Mouse (Mus musculus) common myeloid progenitor, adult 5-6 weeks (primary cell): Measurements from ENCODE around the gene Dcbld2. TPM values are rescaled to one million over a fixed set of nuclear protein-coding genes. Genes with fewer than 3 reads are reported as not detected.

Source experiments
- ATAC-seq: replicated peaks from 2 replicates; pipeline ENCODE4 v1.8.0; 2016; ENCODE audit warnings: low read depth, mild to moderate bottlenecking, moderate TSS enrichment, inconsistent platforms; ENCODE audit not compliant: poor library complexity, severe bottlenecking
- total RNA-seq: library from RNA; stranded (forward); fragments of 200-1000, 187-1606 nt; gene quantifications from 2 replicates; pipeline ENCODE4 v1.2.3, GENCODE M21; 2017

Gene Dcbld2
- 1.0 and 1.2 TPM in 2 replicates for total RNA-seq

DNA sequence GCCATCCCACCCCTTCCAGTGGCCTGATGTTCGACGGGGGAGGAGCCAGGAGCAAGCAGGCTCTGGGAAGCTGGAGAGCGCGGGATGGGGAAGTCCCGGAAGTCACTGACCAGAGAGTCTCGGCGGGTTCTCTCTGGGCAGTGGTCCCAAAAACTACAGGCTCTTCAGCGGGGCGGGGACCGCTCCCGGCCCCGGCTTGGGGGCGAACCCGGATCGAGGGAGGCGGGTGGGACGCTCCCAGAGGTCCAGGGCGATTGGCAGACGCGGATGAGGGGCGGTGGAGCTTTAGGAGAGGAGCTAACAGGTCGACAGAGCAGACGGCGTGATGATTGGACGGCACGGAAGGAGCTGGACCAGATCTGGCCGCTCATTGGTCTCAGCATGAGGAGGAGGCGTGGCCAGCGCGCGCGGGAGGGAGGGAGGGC lies at the start of gene Dcbld2:
Dcbld2 (plus strand) TSS at position 382 of the 425 bp plus-strand sequence.
- ATAC-seq = peak; percentile 98

DNA sequence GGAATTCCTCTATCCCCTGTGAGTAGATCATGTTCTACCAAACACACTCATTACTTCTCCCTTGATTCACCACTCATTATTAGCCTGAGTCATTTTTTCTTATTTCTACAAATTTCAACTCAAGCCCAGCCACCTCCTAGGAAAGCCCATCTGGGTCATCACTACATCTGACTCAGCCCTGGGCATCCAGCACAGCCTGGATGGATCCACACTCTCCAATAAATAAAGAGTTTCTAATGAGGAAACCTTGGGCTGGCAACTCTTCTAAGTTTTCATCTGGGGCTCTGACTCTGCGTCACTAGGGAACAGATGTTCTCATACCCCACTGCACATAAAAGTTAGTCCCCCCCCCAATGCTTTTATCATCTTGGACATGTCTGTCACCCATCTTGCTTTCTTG lies 31.1 kb upstream of the Dcbld2 start:
- no peak for ATAC-seq

DNA sequence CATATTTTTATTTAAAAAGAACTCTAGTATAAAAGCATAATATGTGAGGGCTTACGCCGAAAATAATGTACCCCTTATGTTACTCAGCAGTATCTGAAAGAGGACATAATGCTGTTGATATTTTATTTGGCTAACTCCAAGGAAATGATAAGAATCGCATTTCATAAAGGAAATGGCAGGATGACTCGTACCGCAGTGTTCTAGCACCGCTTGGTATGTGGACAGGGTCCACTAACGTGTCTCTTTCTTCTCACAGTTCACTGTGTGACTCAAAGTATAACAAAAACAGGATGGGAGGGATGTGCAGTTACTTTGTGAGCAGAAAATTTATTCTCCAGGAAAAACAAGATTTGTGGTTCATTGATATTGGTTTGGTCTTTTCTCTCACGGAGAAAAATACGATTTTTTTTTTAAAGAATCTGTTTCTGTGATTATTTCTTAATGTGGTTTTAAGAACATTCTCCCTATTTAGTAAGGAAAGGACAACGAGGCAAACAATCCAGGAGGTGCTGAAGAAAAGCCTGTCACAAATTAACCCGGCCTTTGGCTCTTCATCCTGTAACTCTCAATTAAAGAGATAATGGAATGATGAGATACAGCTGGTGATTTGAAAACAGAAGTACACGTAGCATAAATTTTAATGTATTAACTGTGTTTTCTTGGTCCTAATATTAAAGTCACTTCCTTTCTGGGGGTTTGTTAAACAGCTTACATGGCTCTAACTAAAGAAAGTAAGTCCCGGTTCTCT lies 30.3 kb upstream of the Dcbld2 start:
- no peak for ATAC-seq

DNA sequence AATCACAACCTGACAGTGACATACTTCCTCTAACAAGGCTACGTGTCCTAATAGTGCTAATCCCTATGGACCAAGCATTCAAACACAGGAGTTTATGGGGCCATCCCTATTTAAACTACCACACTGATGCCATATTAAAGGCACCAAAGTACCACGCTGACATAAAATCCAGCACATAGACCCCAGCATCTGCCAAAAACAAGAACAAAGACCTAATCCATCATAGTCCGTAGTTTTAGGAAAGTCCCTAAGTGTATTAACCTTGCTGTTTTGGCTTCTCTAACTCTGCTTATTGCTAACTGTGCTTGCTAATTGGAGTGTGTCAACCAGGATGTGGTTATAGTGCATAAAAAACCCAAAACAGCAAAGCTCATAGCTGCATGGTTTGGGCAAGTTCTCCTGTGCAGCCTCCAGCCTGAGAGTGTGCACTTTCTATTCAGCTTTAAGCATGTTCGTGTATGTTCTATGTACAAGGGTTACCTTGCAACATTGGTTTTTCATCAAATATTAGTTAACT lies 21.9 kb upstream of the Dcbld2 start:
- ATAC-seq = no peak

DNA sequence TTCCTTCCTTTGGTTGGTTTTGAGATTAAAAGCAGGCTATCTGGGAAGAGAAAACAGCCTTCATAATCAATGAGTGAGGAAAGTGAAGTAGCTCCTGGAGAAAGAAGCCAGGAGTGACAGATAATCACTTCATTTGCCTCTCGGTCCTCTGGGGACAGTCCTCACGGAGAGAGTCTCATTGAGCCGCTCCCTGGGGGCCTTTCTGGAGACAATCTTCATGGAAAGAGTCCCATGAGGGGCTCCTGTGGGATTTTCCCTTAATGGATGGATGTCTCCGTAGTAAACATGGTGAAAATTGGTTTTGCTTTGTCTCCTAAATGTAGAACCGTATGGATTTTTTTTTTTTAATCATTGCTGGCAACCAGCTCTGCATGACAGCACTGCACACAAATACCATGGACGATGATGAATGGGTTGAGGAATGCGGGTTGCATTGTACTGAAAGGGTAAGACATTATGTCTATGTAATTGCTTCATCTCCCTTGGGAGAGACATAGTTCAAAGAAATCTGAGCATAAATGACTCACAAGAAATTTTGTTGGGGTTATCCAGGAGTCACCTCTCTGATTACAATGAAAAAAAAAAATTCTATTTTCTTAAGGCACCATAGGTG lies 19.0 kb upstream of the Dcbld2 start:
- no peak for ATAC-seq

DNA sequence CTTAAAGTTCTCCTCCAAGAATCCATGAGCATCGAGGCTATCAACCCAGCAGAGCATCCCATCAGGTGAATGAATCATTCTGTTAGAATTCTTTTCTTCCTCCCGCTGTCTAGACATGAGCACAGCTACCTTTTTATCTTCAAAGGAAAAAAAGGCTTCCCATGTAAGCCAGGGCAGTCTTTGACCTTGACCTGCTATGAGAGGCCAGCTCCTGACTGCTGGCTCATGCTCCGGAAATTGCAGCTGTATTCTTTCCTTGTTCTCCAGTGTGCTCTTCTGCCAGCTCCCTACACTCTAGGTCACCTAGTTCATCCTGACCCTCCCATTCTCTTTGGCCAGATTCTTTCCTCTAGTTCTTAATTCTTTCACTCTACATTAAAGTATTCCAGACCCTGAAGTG lies 15.2 kb upstream of the Dcbld2 start:
- ATAC-seq = no peak

DNA sequence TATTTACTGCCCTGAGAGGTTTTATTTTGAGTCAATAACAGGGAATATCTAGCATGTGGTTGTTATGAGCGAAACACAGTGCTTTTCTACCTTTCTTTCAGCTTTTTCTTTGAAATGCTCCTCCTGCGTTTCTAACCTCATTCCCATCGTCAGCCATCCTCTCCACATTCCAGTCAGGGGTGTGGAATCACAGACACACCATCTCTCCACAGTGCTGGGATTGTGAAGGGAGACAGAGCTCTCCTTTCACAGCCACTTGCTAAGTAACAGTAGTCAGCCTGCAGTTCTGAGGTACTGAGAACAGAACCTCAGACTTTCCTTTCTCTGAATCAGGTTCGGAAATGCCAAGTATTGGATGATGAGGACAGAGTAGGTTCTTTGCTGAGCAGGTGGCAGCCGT lies 14.1 kb upstream of the Dcbld2 start:
- ATAC-seq = no peak

DNA sequence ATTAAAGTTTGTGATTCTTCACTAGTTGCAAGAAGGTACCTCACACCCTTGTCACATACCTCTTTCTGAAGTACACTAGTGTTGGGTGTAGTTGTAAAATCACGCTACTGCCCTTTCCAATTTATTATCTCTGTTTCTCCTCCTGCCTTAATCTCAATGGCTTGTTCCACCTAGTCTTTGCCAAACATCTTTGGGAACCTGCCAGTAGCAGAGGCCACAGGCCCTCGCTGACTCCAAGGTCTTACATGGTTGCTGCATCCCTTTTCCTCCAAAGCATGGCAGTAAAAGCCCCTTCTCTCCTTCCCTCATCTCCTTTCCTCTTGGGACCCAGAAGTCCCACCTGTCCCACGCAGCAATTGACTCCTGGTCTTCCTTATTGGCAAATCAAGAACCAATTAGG lies 9.6 kb upstream of the Dcbld2 start:
- no peak for ATAC-seq

DNA sequence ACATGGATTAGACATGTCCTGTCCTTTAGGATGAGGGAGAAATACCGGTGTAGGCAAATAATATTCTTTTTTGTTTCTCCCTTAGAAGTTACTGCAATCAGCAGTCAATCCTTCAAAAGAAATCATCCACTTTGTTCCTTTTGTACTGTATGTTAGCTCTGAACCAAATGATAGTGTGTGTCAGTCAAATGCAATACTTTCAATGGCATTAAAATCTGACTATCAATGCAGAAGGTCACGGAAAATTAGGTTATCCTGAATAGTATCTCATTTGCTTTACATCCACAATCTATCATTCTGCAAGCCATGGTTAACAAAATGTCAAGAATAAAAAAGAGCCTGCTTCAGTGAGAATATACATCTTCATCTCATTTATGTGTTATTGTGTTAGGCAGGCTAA lies 7.2 kb upstream of the Dcbld2 start:
- no peak for ATAC-seq

DNA sequence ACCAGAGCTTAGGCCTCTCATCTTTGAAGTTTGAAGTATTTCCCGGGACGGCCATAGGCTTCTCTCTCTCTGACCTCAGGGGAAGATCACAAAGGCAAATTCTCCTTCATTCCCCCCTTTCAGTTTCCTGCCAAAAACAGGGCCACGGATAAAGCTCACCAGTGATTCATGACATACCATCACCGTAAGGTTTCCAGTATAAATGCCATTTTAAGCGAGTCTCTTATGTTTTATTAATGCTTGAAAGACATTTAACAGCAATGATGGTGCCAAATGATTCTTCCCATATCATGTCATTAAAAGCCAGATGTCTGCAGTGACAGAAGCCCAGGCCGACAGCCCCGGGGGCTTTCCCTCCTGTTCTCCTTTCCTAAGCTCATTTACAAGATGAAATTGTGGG lies 3.6 kb upstream of the Dcbld2 start:
- no peak for ATAC-seq

DNA sequence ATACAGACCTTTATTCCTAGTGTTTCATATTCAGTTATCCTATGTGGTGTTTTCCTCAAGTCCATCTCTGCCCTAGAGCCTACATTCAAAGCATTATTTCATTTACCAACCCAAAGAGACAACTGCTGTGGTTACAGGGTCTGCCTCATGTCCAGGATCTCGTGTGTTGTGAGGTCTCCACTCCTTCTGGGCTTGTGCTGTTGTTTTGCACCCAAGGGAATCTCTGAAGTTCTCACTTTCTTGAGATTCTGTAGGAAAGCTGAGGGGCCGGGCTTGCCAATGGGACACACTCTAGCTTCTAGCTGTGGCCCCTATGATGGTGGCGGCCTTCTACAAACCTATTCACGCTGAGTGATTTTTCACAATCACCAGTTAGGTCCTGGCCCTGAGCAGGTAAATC lies 3.0 kb upstream of the Dcbld2 start:
- no peak for ATAC-seq

DNA sequence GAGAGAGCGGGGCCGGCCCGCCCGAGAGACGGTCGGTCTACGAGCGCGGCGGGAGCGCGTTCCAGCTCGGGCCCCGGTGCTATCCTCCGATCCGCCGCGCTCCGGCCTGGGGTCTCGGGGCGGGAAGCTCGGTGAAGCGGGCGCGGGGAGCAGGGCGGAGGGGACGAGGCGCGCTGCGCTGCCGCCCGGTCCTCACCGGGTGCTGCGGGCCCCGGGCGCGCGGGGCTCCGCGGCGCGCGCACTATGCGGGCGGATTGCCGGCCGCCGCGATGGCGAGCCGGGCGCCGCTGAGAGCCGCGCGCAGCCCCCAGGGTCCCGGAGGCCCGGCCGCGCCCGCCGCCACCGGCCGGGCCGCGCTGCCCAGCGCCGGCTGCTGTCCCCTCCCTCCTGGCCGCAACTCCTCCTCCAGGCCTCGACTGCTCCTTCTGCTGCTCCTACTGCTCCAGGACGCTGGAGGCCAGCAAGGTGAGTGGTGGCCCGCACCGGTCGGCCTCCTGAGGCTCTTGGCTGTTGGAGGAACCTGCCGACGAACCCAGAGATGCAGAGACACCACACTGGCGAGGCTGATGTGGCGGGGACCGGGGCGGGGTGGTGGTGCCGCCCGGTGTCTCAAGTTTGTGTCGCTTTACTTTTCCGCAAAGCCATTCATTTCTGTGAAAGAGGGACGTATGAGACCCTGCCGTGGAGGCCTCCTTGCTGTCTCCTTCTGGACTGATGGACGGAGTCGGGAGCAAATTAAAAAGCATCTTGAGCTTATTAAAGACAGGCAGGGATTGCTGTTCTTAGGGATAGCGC lies 441 bp downstream of the Dcbld2 start:
- ATAC-seq = peak; percentile 20; the same call in 1 of the 2 replicates

DNA sequence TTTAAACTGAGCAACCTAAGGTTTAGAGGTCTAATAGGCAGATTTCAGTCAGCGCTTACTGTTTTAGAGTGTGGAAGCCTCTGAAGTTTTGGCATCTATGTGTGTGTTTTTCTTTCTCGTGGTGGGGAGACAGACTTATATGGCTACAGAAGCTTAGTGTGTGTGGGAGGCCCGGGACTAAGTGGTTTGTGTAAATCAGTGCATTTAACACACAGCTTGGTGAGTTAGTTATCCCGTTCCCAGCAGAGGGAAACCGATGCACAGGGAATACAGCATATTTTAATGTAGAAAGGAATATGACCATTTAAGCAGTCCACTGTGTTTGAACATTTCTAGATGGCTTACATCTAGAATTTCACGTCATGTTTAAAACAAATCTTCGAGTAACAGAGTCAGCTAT lies 1.6 kb downstream of the Dcbld2 start:
- no peak for ATAC-seq

DNA sequence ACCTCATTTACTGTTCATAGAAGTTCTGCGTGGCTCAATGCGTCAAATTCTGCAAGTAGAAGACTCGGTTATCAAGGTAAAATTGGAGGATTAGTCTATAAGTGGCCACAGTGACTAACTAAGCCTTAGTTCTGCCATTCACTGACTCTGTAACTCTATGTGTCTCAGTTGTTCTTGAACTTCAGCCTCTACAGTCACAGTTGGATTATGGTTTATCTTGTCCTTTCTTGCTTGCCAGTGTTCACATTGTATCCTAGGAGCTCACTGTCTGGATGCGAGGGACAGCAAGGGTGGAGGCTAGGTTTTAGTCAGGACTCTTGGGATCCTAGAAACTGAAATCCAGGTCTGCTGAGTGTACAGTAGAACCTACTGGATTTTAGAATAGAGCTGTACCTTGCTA lies 6.6 kb downstream of the Dcbld2 start:
- ATAC-seq = no peak

DNA sequence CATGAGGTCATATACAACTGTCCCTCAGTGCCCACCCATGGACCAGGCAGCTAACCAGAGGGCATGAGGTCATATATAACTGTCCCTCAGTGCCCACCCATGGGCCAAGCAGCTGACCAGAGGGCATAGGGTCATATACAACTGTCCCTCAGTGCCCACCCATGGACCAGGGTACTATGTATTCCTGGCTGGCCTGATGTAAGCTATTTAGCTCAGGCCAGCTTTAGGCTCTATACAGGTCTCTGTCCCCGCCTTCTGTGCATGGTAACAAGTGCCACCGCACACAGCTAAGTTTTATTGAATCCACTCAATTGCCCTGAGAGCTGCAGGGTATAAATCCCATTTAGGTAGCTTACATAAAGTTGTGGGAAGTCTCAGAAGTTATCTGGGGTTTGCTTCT lies 7.3 kb downstream of the Dcbld2 start:
- ATAC-seq = no peak

DNA sequence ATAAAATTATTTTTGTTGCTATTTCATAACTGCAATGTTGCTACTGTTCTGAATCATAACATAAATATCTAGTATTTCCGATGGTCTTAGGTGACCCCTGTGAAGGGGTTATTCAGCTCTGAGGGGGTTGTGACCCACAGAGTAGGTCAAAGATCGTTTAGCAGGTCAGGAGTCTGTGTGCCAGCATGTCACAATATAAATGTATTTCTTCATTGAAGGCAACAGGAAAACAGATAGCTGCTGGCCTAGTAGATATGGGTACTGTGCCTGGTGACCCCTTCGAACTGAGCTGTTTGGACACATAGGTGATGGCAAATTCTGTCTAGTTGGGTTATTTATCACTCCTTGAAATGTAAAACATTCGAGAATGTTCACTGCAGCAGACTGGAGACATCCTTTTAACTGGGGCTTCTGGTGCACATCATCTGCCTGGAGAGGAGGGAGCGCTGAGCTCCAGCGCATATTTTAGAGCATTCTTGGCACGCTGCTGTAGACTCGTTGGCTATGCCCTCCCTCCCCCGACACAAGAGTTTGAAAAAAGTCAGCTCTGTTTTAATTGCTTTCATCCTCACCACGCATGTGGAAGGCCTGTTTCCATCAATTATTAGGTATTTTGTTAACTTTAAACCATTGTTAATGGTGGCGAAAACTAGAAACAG lies 13.6 kb downstream of the Dcbld2 start:
- ATAC-seq = no peak

DNA sequence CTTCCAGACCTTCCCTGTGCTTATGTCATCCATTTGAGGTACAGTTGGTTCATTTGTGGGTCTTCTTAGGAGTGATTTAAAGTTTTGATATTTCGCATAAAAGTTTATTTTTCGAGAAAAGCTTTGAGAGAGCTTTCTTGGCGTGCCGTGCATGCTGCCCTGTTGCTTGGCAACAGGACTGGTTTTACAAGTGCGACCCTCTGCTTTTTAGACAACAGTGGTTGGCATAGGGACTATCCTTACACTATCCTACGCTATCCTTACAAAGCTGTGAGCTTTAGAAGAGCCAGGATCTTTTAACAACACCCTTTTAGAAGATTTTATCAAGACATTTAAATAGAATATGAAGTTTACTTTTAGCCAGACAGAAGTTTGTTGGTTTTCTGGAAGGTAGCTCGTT lies 22.0 kb downstream of the Dcbld2 start:
- ATAC-seq = no peak

DNA sequence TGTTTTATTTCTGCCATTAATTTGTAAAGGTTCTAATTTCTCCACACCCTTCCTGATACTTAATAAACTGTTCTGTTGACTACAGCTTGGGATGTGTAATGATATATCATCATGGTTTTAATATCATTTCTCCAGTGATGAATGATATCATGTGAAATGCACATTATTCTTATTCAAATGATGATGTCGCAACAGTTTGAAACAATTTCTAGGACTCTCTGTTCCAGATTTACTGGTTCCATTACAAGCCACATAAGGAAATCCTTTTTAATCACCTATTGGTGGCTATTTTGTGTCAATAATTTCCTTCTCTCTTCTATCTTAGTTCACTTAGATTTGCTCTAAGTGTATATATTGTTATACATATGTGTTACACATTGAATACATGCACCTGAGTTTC lies 24.1 kb downstream of the Dcbld2 start:
- no peak for ATAC-seq

DNA sequence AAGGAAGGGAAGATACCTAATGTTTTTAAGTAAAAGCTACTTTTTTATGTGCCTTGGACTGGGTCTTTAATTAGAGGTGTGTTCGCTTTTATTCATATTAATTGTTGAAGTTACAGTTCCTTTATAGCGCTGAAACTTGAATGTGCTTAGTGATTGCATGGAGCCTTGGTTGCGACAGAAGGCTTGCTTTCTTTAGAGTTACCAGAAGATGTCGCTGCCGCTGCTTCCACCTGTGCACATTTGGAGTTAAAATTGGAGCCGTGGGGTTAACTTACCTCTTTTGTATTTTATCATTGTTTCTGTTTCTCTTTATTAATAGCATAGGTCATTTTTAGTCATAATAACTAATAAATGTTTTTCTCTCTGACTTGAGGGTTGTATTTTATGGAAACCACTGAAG lies 36.5 kb downstream of the Dcbld2 start:
- ATAC-seq = peak; percentile 76
